Mouse (Mus musculus): Measurements from ENCODE around the gene Fam118a.

Gene Fam118a

GRCm38 (mm10) chr15:85085641-85086040, 56.9 kb downstream of the Fam118a start:
- no peak for DNase-seq

Measured in embryo, embryonic 11 days (tissue).